Mouse (Mus musculus): ENCODE measurements at regions not wholly inside any gene's neighbourhood (a gene's known extent, or its start where the extent isn't known, plus 50 kb on each side); places are given as distances from the start of the nearest gene placed in this dataset.

DNA sequence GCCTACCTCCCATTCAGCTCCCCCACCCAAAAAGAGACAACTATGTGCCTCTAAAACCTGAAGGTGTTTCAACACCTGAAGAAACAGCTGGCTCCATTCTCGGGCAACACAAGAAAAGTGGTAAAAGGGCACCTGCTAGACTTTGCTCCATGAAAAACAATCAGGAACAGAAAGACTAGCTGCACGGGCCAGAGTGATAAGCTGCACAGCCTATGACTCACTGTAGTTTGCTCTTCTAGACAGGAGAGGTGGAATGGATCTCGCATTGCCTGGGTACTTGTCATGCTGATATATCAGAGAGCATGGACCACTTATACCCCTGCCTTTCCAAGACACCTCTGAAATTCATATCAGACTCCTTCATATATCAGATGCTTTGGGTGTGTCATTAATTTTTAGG, 94.0 kb upstream of the Gm9972 start:
- Histone ChIP-seq H3K9me3 (ENCODE audit: control insufficient read depth, low read length) (no peaks in the 10 kb centered on the region), H3K27me3 (replicated peaks; ENCODE audit: control insufficient read depth, insufficient read depth, low read length) (no peaks in the 10 kb centered on the region), H3K9ac (ENCODE audit: low read depth, low read length) (no peak overlapping the region), H3K27ac (ENCODE audit: low read length) (no peak overlapping the region), H3K4me2 (ENCODE audit: low read depth, low read length) (no peak overlapping the region), H3K4me3 (ENCODE audit: low read length) (no peak overlapping the region), H3K36me3 (ENCODE audit: control insufficient read depth, insufficient read depth, low read length) (no peaks in the 10 kb centered on the region), H3K4me1 (ENCODE audit: control insufficient read depth, insufficient read depth, low read length) (0 out of 2 replicates have a peak, but pooled peaks cover 3% of the 10 kb centered on the region)
- ATAC-seq: peak; percentile 82
- WGBS: 60% methylated on average over 3 of the region's 3 CpGs

DNA sequence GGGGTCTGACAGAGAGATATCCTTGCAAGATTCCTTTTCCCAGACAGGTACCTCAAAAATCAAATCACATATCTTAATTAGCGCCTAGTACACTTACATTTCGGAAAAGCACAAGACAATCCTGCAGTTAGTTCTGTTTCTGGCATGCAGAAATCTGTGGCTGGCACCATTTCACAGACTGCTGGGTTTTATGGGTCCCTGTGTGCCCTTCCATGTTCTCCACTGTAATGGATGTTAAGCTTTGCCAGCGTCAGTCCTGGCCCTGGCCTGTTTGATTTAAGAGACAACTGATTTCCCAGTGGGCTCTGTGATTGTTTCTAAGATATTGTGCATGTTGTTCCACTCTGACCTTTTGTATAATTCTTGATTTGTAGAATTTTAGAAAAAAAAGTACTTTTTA, 93.3 kb upstream of the Gm9972 start:
- 88% methylated on average over 3 of the region's 3 CpGs for WGBS
- 0 out of 2 replicates have a peak, but pooled peaks cover 3% of the 10 kb centered on the region for H3K4me1 ChIP-seq (ENCODE audit: control insufficient read depth, insufficient read depth, low read length)
- H3K36me3 ChIP-seq (ENCODE audit: control insufficient read depth, insufficient read depth, low read length): no peaks in the 10 kb centered on the region
- ATAC-seq: no peak
- no peak overlapping the region for H3K27ac ChIP-seq (ENCODE audit: low read length)
- no peaks in the 10 kb centered on the region for H3K27me3 ChIP-seq (replicated peaks; ENCODE audit: control insufficient read depth, insufficient read depth, low read length)
- no peak overlapping the region for H3K4me2 ChIP-seq (ENCODE audit: low read depth, low read length)
- no peak overlapping the region for H3K4me3 ChIP-seq (ENCODE audit: low read length)
- no peaks in the 10 kb centered on the region for H3K9me3 ChIP-seq (ENCODE audit: control insufficient read depth, low read length)
- H3K9ac ChIP-seq (ENCODE audit: low read depth, low read length): no peak overlapping the region

DNA sequence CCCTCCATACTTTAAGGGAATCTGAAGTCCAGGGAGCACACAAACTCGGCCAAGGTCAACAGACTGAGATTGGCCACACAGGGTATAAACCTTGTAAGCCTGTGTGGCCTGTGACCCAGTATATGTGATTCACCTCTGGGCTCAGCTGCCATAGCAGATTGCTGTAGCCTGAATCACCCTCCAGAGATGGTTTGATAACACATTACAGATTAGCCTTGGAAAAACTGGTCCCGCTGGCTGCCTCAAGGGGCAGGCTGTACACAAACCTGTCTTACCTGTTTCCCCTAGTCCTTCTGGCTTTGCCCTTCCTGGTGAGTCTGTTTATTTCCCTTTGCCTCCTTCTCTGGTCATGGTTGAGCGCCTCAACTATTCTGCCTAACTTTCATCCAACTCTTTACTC, 91.0 kb upstream of the Gm9972 start:
- Histone ChIP-seq H3K9ac (ENCODE audit: low read depth, low read length) (no peak overlapping the region), H3K27ac (ENCODE audit: low read length) (no peak overlapping the region), H3K36me3 (ENCODE audit: control insufficient read depth, insufficient read depth, low read length) (no peaks in the 10 kb centered on the region), H3K4me3 (ENCODE audit: low read length) (no peak overlapping the region), H3K4me2 (ENCODE audit: low read depth, low read length) (no peak overlapping the region), H3K9me3 (ENCODE audit: control insufficient read depth, low read length) (no peaks in the 10 kb centered on the region), H3K27me3 (replicated peaks; ENCODE audit: control insufficient read depth, insufficient read depth, low read length) (no peaks in the 10 kb centered on the region), H3K4me1 (ENCODE audit: control insufficient read depth, insufficient read depth, low read length) (0 out of 2 replicates have a peak, but pooled peaks cover 2% of the 10 kb centered on the region)
- peak; percentile 92 for ATAC-seq
- 56% methylated on average over 3 of the region's 3 CpGs for WGBS

- H3K9ac ChIP-seq (ENCODE audit: low read depth, low read length): no peak overlapping the region
- no peaks in the 10 kb centered on the region for H3K36me3 ChIP-seq (ENCODE audit: control insufficient read depth, insufficient read depth, low read length)
- no peaks in the 10 kb centered on the region for H3K4me1 ChIP-seq (ENCODE audit: control insufficient read depth, insufficient read depth, low read length)
- no peak for ATAC-seq
- H3K4me2 ChIP-seq (ENCODE audit: low read depth, low read length): no peak overlapping the region
- H3K9me3 ChIP-seq (ENCODE audit: control insufficient read depth, low read length): no peaks in the 10 kb centered on the region
- H3K4me3 ChIP-seq (ENCODE audit: low read length): no peak overlapping the region
- no peaks in the 10 kb centered on the region for H3K27me3 ChIP-seq (replicated peaks; ENCODE audit: control insufficient read depth, insufficient read depth, low read length)
- no peak overlapping the region for H3K27ac ChIP-seq (ENCODE audit: low read length)
- WGBS: 81% methylated on average over 1 of the region's 1 CpGs
Measured at GRCm38 (mm10) chr11:42949823-42950222, 85.7 kb upstream of the Gm9972 start.

DNA sequence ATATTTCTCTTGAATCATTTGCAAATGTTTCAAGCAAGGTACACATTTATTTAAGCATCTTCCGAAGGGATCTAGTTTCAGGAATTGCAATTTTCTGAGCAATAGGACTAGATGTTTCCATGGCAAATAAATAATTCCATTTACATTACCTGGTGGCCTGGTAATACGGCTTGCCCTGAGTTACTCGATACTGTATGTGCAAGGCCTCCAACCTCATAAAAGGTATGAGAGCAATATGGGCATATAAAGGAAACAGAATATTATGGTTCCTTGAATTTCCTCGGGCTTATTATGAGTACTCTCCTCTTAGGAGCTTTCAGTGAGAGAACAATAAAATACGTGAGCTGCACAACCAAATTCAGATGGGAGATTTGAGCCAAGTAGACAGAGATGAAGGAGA, 81.4 kb upstream of the Gm9972 start:
- H3K36me3 ChIP-seq (ENCODE audit: control insufficient read depth, insufficient read depth, low read length): no peaks in the 10 kb centered on the region
- H3K27me3 ChIP-seq (replicated peaks; ENCODE audit: control insufficient read depth, insufficient read depth, low read length): no peaks in the 10 kb centered on the region
- 85% methylated on average over 5 of the region's 5 CpGs for WGBS
- no peak overlapping the region for H3K4me3 ChIP-seq (ENCODE audit: low read length)
- H3K9ac ChIP-seq (ENCODE audit: low read depth, low read length): no peak overlapping the region
- no peaks in the 10 kb centered on the region for H3K9me3 ChIP-seq (ENCODE audit: control insufficient read depth, low read length)
- no peak for ATAC-seq
- no peak overlapping the region for H3K4me2 ChIP-seq (ENCODE audit: low read depth, low read length)
- H3K4me1 ChIP-seq (ENCODE audit: control insufficient read depth, insufficient read depth, low read length): no peaks in the 10 kb centered on the region
- no peak overlapping the region for H3K27ac ChIP-seq (ENCODE audit: low read length)

DNA sequence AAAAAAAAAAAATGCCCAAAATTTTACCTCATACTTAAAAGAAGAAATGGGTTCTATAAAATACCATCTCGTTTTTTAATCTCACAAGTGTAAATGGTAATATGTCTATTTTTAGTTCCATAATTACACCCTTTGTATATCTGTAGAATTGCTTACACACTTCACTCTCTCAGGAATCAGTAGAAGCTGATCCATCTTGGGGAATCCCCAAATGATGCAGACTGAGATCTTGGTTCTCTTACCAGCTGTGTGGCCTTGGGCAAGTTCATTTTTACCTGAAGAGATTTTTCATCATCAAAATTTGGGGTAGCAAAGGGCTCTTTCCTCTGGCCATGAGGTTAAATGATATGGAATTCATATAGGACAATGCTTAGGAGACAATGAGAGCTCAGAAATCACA, 69.8 kb upstream of the Gm9972 start:
- Histone ChIP-seq H3K27me3 (replicated peaks; ENCODE audit: control insufficient read depth, insufficient read depth, low read length) (no peaks in the 10 kb centered on the region), H3K4me2 (ENCODE audit: low read depth, low read length) (no peak overlapping the region), H3K27ac (ENCODE audit: low read length) (no peak overlapping the region), H3K4me1 (ENCODE audit: control insufficient read depth, insufficient read depth, low read length) (no peaks in the 10 kb centered on the region), H3K9me3 (ENCODE audit: control insufficient read depth, low read length) (no peaks in the 10 kb centered on the region), H3K4me3 (ENCODE audit: low read length) (no peak overlapping the region), H3K36me3 (ENCODE audit: control insufficient read depth, insufficient read depth, low read length) (no peaks in the 10 kb centered on the region), H3K9ac (ENCODE audit: low read depth, low read length) (no peak overlapping the region)
- 58% methylated on average over 1 of the region's 1 CpGs for WGBS
- ATAC-seq: no peak

- WGBS: 72% methylated on average over 2 of the region's 2 CpGs
- Histone ChIP-seq H3K9ac (ENCODE audit: low read depth, low read length) (no peak overlapping the region), H3K4me3 (ENCODE audit: low read length) (no peak overlapping the region), H3K4me1 (ENCODE audit: control insufficient read depth, insufficient read depth, low read length) (no peaks in the 10 kb centered on the region), H3K36me3 (ENCODE audit: control insufficient read depth, insufficient read depth, low read length) (no peaks in the 10 kb centered on the region), H3K4me2 (ENCODE audit: low read depth, low read length) (no peak overlapping the region), H3K27me3 (replicated peaks; ENCODE audit: control insufficient read depth, insufficient read depth, low read length) (no peaks in the 10 kb centered on the region), H3K9me3 (ENCODE audit: control insufficient read depth, low read length) (no peaks in the 10 kb centered on the region), H3K27ac (ENCODE audit: low read length) (no peak overlapping the region)
- no peak for ATAC-seq
Measured at GRCm38 (mm10) chr11:42978245-42978644, 57.3 kb upstream of the Gm9972 start.
